Mouse (Mus musculus): ENCODE data around the gene Syn3.
A peak's percentile ranks its signal among the peaks of the same experiment; 100 is the strongest.

Gene Syn3

GRCm38 (mm10) chr10:86168084-86168483, 330.6 kb downstream of the Syn3 start:
- DNase-seq (ENCODE audit: inconsistent age in 2 of 2, low spot score in 1 of 2), result no peak

- peak in 1 of 2 experiments; percentile 40 for DNase-seq (ENCODE audit: inconsistent age in 2 of 2, low spot score in 1 of 2)
These were observed 331.8 kb downstream of the Syn3 start for GRCm38 (mm10) chr10:86166854-86167268.

GRCm38 (mm10) chr10:86164098-86164497, 334.6 kb downstream of the Syn3 start:
- no peak for DNase-seq (ENCODE audit: inconsistent age in 2 of 2, low spot score in 1 of 2)

- peak; percentile 73 to 86 for DNase-seq (ENCODE audit: inconsistent age in 2 of 2, low spot score in 1 of 2)
These were observed 336.9 kb downstream of the Syn3 start for GRCm38 (mm10) chr10:86161783-86162271.

GRCm38 (mm10) chr10:86158198-86158899, 340.3 kb downstream of the Syn3 start:
- peak; percentile 49 to 57 for DNase-seq (ENCODE audit: inconsistent age in 2 of 2, low spot score in 1 of 2)

GRCm38 (mm10) chr10:86155344-86155743, 343.4 kb downstream of the Syn3 start:
- DNase-seq (ENCODE audit: inconsistent age in 2 of 2, low spot score in 1 of 2), result no peak

GRCm38 (mm10) chr10:86153221-86153620, 345.5 kb downstream of the Syn3 start:
- no peak for DNase-seq (ENCODE audit: inconsistent age in 2 of 2, low spot score in 1 of 2)

- no peak for DNase-seq (ENCODE audit: inconsistent age in 2 of 2, low spot score in 1 of 2)
These were observed 347.3 kb downstream of the Syn3 start for GRCm38 (mm10) chr10:86151357-86151756.

- no peak for DNase-seq (ENCODE audit: inconsistent age in 2 of 2, low spot score in 1 of 2)
These were observed 348.6 kb downstream of the Syn3 start for GRCm38 (mm10) chr10:86150076-86150475.

GRCm38 (mm10) chr10:86149029-86149818, 349.5 kb downstream of the Syn3 start:
- no peak for DNase-seq (ENCODE audit: inconsistent age in 2 of 2, low spot score in 1 of 2)

- peak; percentile 60 to 73 for DNase-seq (ENCODE audit: inconsistent age in 2 of 2, low spot score in 1 of 2)
These were observed 359.5 kb downstream of the Syn3 start for GRCm38 (mm10) chr10:86139061-86139681.

- DNase-seq (ENCODE audit: inconsistent age in 2 of 2, low spot score in 1 of 2), result no peak
These were observed 361.0 kb downstream of the Syn3 start for GRCm38 (mm10) chr10:86137589-86138173.

GRCm38 (mm10) chr10:86137106-86137505, 361.6 kb downstream of the Syn3 start:
- no peak for DNase-seq (ENCODE audit: inconsistent age in 2 of 2, low spot score in 1 of 2)

- DNase-seq (ENCODE audit: inconsistent age in 2 of 2, low spot score in 1 of 2), result no peak
These were observed 362.4 kb downstream of the Syn3 start for GRCm38 (mm10) chr10:86136249-86136648.

- no peak for DNase-seq (ENCODE audit: inconsistent age in 2 of 2, low spot score in 1 of 2)
These were observed 363.8 kb downstream of the Syn3 start for GRCm38 (mm10) chr10:86134848-86135247.

GRCm38 (mm10) chr10:86134336-86134735, 364.4 kb downstream of the Syn3 start:
- DNase-seq (ENCODE audit: inconsistent age in 2 of 2, low spot score in 1 of 2), result no peak

- peak in 1 of 2 experiments; percentile 71 for DNase-seq (ENCODE audit: inconsistent age in 2 of 2, low spot score in 1 of 2)
These were observed 366.2 kb downstream of the Syn3 start for GRCm38 (mm10) chr10:86132420-86132956.

GRCm38 (mm10) chr10:86129046-86129445, 369.6 kb downstream of the Syn3 start:
- no peak for DNase-seq (ENCODE audit: inconsistent age in 2 of 2, low spot score in 1 of 2)

- no peak for DNase-seq (ENCODE audit: inconsistent age in 2 of 2, low spot score in 1 of 2)
These were observed 372.2 kb downstream of the Syn3 start for GRCm38 (mm10) chr10:86126478-86126877.

- no peak for DNase-seq (ENCODE audit: inconsistent age in 2 of 2, low spot score in 1 of 2)
These were observed 373.3 kb downstream of the Syn3 start for GRCm38 (mm10) chr10:86125421-86125820.

GRCm38 (mm10) chr10:86124115-86124514, 374.6 kb downstream of the Syn3 start:
- DNase-seq (ENCODE audit: inconsistent age in 2 of 2, low spot score in 1 of 2), result no peak

Data from adrenal gland, adult (tissue).